Mouse (Mus musculus) liver, embryonic 13.5 days (tissue): ENCODE results near the gene Mep1a. TPM values are rescaled to one million over a fixed set of nuclear protein-coding genes. Genes with fewer than 3 reads are reported as not detected.
"Not testable (repeated sequence)": the region's sequence is repeated elsewhere in the genome, so short reads cannot be mapped to it uniquely, and the experiment has no call there.

Source experiments
- ATAC-seq: fragments of 200-750 bp; cut with Nextera tagmentation; 2 replicates; pipeline ENCODE4 v1.8.0; 2017; ENCODE audit warnings: low read depth, mild to moderate bottlenecking, moderate number of reproducible peaks, moderate library complexity
- DNase-seq: peaks from one replicate; pipeline ENCODE4 v3.0.0; 2022
- H3K27ac ChIP-seq: fragments of 300-500 bp; sonication (generic); 2 replicates; pipeline ENCODE4 v1.5.1; 2015; ENCODE audit warnings: moderate library complexity, mild to moderate bottlenecking, inconsistent platforms
- H3K27me3 ChIP-seq: fragments of 300-500 bp; sonication (generic); 2 replicates; pipeline ENCODE4 v1.6.1; 2015; ENCODE audit warnings: mild to moderate bottlenecking, inconsistent platforms
- H3K36me3 ChIP-seq: fragments of 300-500 bp; sonication (generic); 2 replicates; pipeline ENCODE4 v1.6.1; 2015; ENCODE audit warnings: mild to moderate bottlenecking, inconsistent platforms
- H3K4me1 ChIP-seq: fragments of 300-500 bp; sonication (generic); replicated peaks from 2 replicates; pipeline ENCODE4 v1.6.1; 2015; ENCODE audit warnings: inconsistent platforms
- H3K4me2 ChIP-seq: fragments of 300-500 bp; sonication (generic); 2 replicates; pipeline ENCODE4 v1.6.1; 2015; ENCODE audit warnings: inconsistent platforms, mild to moderate bottlenecking, moderate library complexity
- H3K4me3 ChIP-seq: fragments of 300-500 bp; sonication (generic); replicated peaks from 2 replicates; pipeline ENCODE4 v1.5.1; 2015; ENCODE audit warnings: mild to moderate bottlenecking, inconsistent platforms
- H3K9ac ChIP-seq: fragments of 300-500 bp; sonication (generic); 2 replicates; pipeline ENCODE4 v1.6.1; 2015; ENCODE audit warnings: mild to moderate bottlenecking, inconsistent platforms
- H3K9me3 ChIP-seq: fragments of 300-500 bp; sonication (generic); replicated peaks from 2 replicates; pipeline ENCODE4 v1.6.1; 2016; ENCODE audit warnings: inconsistent platforms
- WGBS: fragments of 180-500 bp; shearing (Covaris S2); methylation state at CpG from one replicate; pipeline ENCODE4 v1.1.7; 2015; ENCODE audit not compliant: insufficient replicate concordance; 5-methylcytosine and 5-hydroxymethylcytosine counted together
- polyA plus RNA-seq: library from polyadenylated mRNA; unstranded; fragments of >200 nt; fragmentation: Nextera tagmentation; extraction: Ambion mirVana; gene quantifications from 2 replicates; pipeline ENCODE4 v1.2.1, GENCODE M21; 2015

The Mep1a gene
- not detected in 2 replicates for polyA plus RNA-seq

DNA sequence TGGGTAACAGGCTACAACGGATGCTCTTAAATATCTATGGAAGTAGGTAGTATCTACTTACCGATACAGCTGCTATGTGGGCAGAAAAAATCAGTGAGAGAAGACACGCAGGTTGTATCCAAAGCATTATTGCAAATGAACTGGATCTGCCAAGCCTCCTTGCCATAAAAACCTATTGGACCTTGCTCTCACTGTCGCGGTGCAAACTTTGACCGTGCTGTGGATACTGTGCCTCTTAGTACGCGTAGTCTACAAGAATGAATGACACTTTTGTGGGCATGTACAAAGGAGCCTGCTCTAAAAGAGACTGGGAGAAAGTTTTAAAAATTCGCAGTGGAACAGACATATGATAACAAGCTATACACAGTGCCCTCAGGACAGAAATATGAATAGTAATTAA is at the start of gene Mep1a:
TSS of gene Mep1a (minus strand) at position 221 of the 400 bp plus-strand sequence.
- no peaks in the 10 kb centered on the region for H3K4me1 ChIP-seq
- 75% methylated on average over 9 of the region's 9 CpGs for WGBS
- H3K9ac ChIP-seq, result no peak within 1 kb of the TSS
- no peak within 1 kb of the TSS for H3K4me3 ChIP-seq
- no peaks in the 10 kb centered on the region for H3K36me3 ChIP-seq
- no peaks in the 10 kb centered on the region for H3K9me3 ChIP-seq
- DNase-seq (no peak), ATAC-seq (no peak)
- no peaks in the 10 kb centered on the region for H3K27me3 ChIP-seq
- H3K4me2 ChIP-seq, result no peak within 1 kb of the TSS
- no peak within 1 kb of the TSS for H3K27ac ChIP-seq

GRCm38 (mm10) chr17:43551122-43551630 is 48.6 kb upstream of the Mep1a start:
- Histone ChIP-seq H3K27ac (no peak overlapping the region), H3K4me2 (no peak overlapping the region), H3K4me3 (no peak overlapping the region), H3K27me3 (no peaks in the 10 kb centered on the region), H3K9ac (no peak overlapping the region), H3K4me1 (peaks cover 7% of the 10 kb centered on the region), H3K9me3 (no peaks in the 10 kb centered on the region), H3K36me3 (no peaks in the 10 kb centered on the region)
- ATAC-seq, result no peak
- DNase-seq, result no peak
- WGBS, result 59% methylated on average over 3 of the region's 3 CpGs

- Histone ChIP-seq H3K27ac (no peak overlapping the region), H3K4me1 (no peaks in the 10 kb centered on the region), H3K36me3 (no peaks in the 10 kb centered on the region), H3K4me3 (no peak overlapping the region), H3K4me2 (no peak overlapping the region), H3K9ac (no peak overlapping the region), H3K27me3 (no peaks in the 10 kb centered on the region), H3K9me3 (no peaks in the 10 kb centered on the region)
- no peak for ATAC-seq
- no peak for DNase-seq
- 32% methylated on average over 4 of the region's 4 CpGs for WGBS
Observed at GRCm38 (mm10) chr17:43544040-43544439, 41.4 kb upstream of the Mep1a start.

DNA sequence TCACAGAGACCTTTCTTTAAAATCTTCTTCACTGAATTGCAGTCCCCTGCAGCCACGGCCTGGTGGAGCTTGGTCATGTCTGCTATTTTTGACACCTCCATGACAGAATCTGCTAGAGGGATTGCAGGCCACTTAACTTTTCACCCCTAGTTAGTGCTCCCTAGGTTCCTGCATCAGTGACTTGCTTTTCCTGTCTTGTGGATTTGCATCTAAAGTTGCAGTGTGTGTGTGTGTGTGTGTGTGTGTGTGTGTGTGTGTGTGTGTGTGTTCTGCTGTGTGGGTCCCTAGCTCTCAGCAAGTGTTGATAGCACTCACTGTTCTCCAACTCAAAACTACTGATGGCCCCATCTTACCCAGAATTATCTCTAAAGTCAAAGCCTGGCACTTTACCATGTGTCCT is 40.9 kb upstream of the Mep1a start, which contains the start of gene Ankrd66:
TSS of gene Ankrd66 (minus strand) at position 101 of the 400 bp plus-strand sequence.
- WGBS, result 24% methylated on average over 1 of the region's 1 CpGs

GRCm38 (mm10) chr17:43538767-43539166 is 36.2 kb upstream of the Mep1a start:
- Histone ChIP-seq H3K9ac (no peak overlapping the region), H3K27ac (no peak overlapping the region), H3K9me3 (no peaks in the 10 kb centered on the region), H3K36me3 (no peaks in the 10 kb centered on the region), H3K4me1 (no peaks in the 10 kb centered on the region; the same call in 1 of the 2 replicates), H3K4me3 (no peak overlapping the region), H3K27me3 (no peaks in the 10 kb centered on the region), H3K4me2 (no peak overlapping the region)
- DNase-seq, result no peak
- WGBS, result 67% methylated on average over 3 of the region's 3 CpGs
- no peak for ATAC-seq

More for the DNA sequence above, 40.9 kb upstream of the Mep1a start, which contains the start of gene Ankrd66:
- no peaks in the 10 kb centered on the region for H3K9me3 ChIP-seq
- no peaks in the 10 kb centered on the region for H3K36me3 ChIP-seq
- no peak for DNase-seq
- no peak within 1 kb of the TSS for H3K4me2 ChIP-seq
- no peak for ATAC-seq
- no peaks in the 10 kb centered on the region for H3K4me1 ChIP-seq
- H3K4me3 ChIP-seq, result no peak within 1 kb of the TSS
- H3K27me3 ChIP-seq, result no peaks in the 10 kb centered on the region
- H3K27ac ChIP-seq, result no peak within 1 kb of the TSS
- no peak within 1 kb of the TSS for H3K9ac ChIP-seq

DNA sequence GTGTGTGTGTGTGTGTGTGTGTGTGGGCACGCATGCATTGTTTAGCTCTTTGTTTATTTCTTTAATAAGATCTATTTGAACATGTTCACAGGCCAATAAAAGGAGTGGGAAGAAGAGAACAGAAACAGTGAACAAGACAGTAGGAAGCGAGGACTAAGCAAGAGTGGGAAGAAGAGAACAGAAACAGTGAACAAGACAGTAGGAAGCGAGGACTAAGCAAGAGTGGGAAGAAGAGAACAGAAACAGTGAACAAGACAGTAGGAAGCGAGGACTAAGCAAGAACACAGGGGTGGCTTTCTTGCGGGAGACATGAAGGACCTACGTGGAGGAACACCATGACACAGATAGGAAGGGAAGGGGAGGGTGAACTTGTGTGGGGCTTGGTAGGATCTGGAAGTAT is 34.2 kb upstream of the Mep1a start:
- H3K4me2 ChIP-seq, H3K9ac ChIP-seq, H3K4me1 ChIP-seq, H3K36me3 ChIP-seq, DNase-seq, H3K27me3 ChIP-seq, H3K27ac ChIP-seq, H3K4me3 ChIP-seq, H3K9me3 ChIP-seq, ATAC-seq: not testable (repeated sequence)
- 58% methylated on average over 6 of the region's 6 CpGs for WGBS

DNA sequence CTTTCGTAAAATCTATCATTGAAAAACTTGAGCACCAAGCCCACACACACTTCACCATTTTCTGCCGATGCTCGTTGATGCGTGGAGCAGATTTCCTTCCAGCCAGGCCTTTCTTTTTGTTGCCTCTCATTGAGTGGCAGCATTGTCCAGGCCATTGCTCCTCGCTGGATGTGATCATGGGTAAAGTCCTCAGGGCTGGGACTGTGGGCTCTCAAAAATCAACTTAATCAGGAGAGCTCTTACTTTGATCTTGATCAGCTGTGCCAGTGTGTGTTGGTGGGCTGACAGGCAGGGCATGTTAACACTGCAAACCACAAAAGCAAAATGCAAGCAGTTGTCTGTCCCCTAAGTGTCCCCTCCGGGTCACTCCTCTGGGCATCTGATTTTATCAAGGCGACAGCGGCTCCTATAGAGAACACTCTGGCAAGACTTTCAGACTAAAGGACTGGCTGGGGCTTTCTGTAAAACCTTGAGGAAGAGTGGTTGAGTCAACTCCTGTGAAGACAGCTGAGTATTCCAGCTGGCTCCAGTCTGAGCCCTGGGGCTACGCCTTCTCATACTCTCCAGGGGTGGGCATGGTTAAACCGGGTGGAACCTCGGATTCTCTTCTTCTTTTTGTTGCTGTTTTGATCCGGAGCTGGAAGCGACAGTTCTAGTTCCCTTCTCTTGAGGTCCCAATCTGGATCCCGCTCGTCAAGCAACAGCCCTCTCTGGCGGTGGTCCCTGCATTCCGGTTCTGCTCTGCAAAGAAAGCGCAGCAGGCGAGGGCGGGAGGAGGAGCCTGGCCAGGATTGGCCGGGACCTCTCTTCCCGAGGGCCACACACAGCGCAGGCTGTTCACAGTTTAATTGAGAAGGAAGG is 32.0 kb upstream of the Mep1a start:
- no peak for DNase-seq
- Histone ChIP-seq H3K4me3 (peak overlapping the region; percentile 26), H3K4me1 (no peaks in the 10 kb centered on the region; the same call in 1 of the 2 replicates), H3K27me3 (no peaks in the 10 kb centered on the region), H3K27ac (no peak overlapping the region), H3K9me3 (no peaks in the 10 kb centered on the region), H3K4me2 (peak overlapping the region; percentile 43), H3K9ac (no peak overlapping the region), H3K36me3 (no peaks in the 10 kb centered on the region)
- 21% methylated on average over 23 of the region's 23 CpGs for WGBS
- ATAC-seq, result peak; percentile 54; the same call in 1 of the 2 replicates

- Histone ChIP-seq H3K36me3 (no peaks in the 10 kb centered on the region), H3K9ac (no peak overlapping the region), H3K4me3 (no peak overlapping the region), H3K9me3 (no peaks in the 10 kb centered on the region), H3K27me3 (no peaks in the 10 kb centered on the region), H3K4me1 (no peaks in the 10 kb centered on the region; the same call in 1 of the 2 replicates), H3K27ac (no peak overlapping the region), H3K4me2 (no peak overlapping the region)
- DNase-seq (no peak), ATAC-seq (no peak)
- 68% methylated on average over 4 of the region's 4 CpGs for WGBS
Observed at GRCm38 (mm10) chr17:43531192-43531591, 28.6 kb upstream of the Mep1a start.

GRCm38 (mm10) chr17:43530507-43530906 is 27.9 kb upstream of the Mep1a start:
- Histone ChIP-seq H3K27ac (no peak overlapping the region), H3K4me3 (no peak overlapping the region), H3K9ac (no peak overlapping the region), H3K9me3 (no peaks in the 10 kb centered on the region), H3K27me3 (no peaks in the 10 kb centered on the region), H3K36me3 (no peaks in the 10 kb centered on the region), H3K4me2 (no peak overlapping the region), H3K4me1 (no peaks in the 10 kb centered on the region; the same call in 1 of the 2 replicates)
- no peak for ATAC-seq
- DNase-seq, result no peak
- 73% methylated on average over 2 of the region's 2 CpGs for WGBS

DNA sequence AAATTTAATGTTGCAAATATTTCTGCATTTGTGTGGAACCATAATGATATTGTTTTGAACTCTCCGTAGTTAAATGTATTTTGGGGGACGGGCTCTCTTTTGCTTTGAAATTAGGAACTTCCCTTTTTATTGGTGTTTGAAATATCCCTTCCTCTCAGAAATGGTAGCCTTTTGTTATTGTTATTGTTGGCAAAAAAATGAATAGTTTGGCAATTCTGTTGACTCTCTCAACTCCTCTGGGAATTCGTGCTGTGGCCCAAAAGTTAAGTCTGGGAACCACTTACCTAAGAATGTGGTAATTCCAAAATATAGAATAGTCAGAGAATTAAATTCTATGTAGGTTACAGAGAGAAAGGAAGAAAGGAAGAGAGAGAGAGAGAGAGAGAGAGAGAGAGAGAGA is 17.6 kb upstream of the Mep1a start:
- 47% methylated on average over 3 of the region's 3 CpGs for WGBS

GRCm38 (mm10) chr17:43518644-43519409 is 16.2 kb upstream of the Mep1a start:
- Histone ChIP-seq H3K9ac (no peak overlapping the region), H3K4me2 (no peak overlapping the region), H3K4me1 (no peaks in the 10 kb centered on the region), H3K27me3 (no peaks in the 10 kb centered on the region), H3K36me3 (no peaks in the 10 kb centered on the region), H3K9me3 (no peaks in the 10 kb centered on the region), H3K27ac (no peak overlapping the region), H3K4me3 (no peak overlapping the region)
- ATAC-seq (no peak), DNase-seq (peak; percentile 6)
- 24% methylated on average over 18 of the region's 18 CpGs for WGBS

More for the DNA sequence above, 17.6 kb upstream of the Mep1a start:
- ATAC-seq (no peak), DNase-seq (no peak)
- Histone ChIP-seq H3K27ac (no peak overlapping the region), H3K27me3 (no peaks in the 10 kb centered on the region), H3K9me3 (no peaks in the 10 kb centered on the region), H3K4me2 (no peak overlapping the region), H3K4me1 (no peaks in the 10 kb centered on the region), H3K36me3 (no peaks in the 10 kb centered on the region), H3K9ac (no peak overlapping the region), H3K4me3 (no peak overlapping the region)
